Mouse (Mus musculus) hindbrain, embryonic 12.5 days (tissue): ENCODE data around the gene Hapln3. TPM values are rescaled to one million over a fixed set of nuclear protein-coding genes. Genes with fewer than 3 reads are reported as not detected.

Source experiments
- ATAC-seq: fragments of 200-750 bp; cut with Nextera tagmentation; 2 replicates; pipeline ENCODE4 v1.8.0; 2017; ENCODE audit warnings: moderate TSS enrichment; ENCODE audit not compliant: low FRiP score
- H3K27ac ChIP-seq: fragments of 300-500 bp; sonication (generic); 2 replicates; pipeline ENCODE4 v1.5.1; 2016; ENCODE audit warnings: mild to moderate bottlenecking
- H3K27me3 ChIP-seq: fragments of 300-500 bp; sonication (generic); 2 replicates; pipeline ENCODE4 v1.6.1; 2016; ENCODE audit warnings: mild to moderate bottlenecking
- H3K36me3 ChIP-seq: fragments of 300-500 bp; sonication (generic); 2 replicates; pipeline ENCODE4 v1.6.1; 2016; ENCODE audit warnings: mild to moderate bottlenecking
- H3K4me1 ChIP-seq: fragments of 300-500 bp; sonication (generic); 2 replicates; pipeline ENCODE4 v1.6.1; 2016
- H3K4me2 ChIP-seq: fragments of 300-500 bp; sonication (generic); replicated peaks from 2 replicates; pipeline ENCODE4 v1.6.1; 2016; ENCODE audit warnings: mild to moderate bottlenecking
- H3K4me3 ChIP-seq: fragments of 300-500 bp; sonication (generic); 2 replicates; pipeline ENCODE4 v1.5.1; 2016; ENCODE audit warnings: mild to moderate bottlenecking
- H3K9ac ChIP-seq: fragments of 300-500 bp; sonication (generic); 2 replicates; pipeline ENCODE4 v1.6.1; 2016; ENCODE audit warnings: mild to moderate bottlenecking, moderate library complexity
- H3K9me3 ChIP-seq: fragments of 300-500 bp; sonication (generic); replicated peaks from 2 replicates; pipeline ENCODE4 v1.6.1; 2016; ENCODE audit warnings: mild to moderate bottlenecking
- WGBS: fragments of 180-500 bp; shearing (Covaris S2); methylation state at CpG from one replicate; pipeline ENCODE4 v1.1.7; 2016; 5-methylcytosine and 5-hydroxymethylcytosine counted together
- polyA plus RNA-seq: library from polyadenylated mRNA; unstranded; fragments of >200 nt; fragmentation: Nextera tagmentation; extraction: Ambion mirVana; gene quantifications from 2 replicates; pipeline ENCODE4 v1.2.1, GENCODE M21; 2016

Hapln3 gene
- polyA plus RNA-seq, 1 experiment from 2014 or later, result 0.92 TPM

DNA sequence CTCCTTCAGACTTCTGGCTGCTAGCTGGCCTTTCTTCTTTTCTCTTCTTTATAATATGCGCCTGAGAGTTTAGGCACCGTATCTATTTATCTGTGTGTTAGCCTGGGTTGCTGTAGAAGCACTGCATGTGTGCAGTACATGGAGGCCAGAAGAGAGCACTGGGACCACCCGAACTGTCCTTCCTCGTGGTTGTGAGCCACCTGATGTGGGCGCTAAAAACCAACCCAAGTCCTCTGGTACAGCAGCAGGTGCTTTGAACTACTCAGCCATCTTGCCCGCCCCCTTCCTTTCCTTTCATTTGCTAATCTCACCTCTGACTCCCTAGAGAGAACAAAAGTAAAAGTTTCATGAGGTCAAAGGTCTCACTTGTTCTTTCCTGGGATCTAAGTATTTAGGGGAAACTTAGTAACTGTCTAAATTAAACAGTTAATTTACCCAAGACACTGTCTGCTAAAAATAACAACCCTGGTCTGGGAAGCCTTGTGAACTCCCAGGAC, 8.6 kb upstream of the Hapln3 start:
- H3K4me2 ChIP-seq, result no peak overlapping the region
- no peaks in the 10 kb centered on the region for H3K4me1 ChIP-seq
- H3K27me3 ChIP-seq, result no peaks in the 10 kb centered on the region
- peaks cover 10% of the 10 kb centered on the region; the same call in 1 of the 2 replicates for H3K36me3 ChIP-seq
- WGBS, result 60% methylated on average over 6 of the region's 6 CpGs
- no peak overlapping the region for H3K4me3 ChIP-seq
- no peak overlapping the region for H3K9ac ChIP-seq
- H3K9me3 ChIP-seq, result no peaks in the 10 kb centered on the region
- no peak overlapping the region for H3K27ac ChIP-seq
- ATAC-seq, result no peak

- Histone ChIP-seq H3K9ac (no peak overlapping the region), H3K9me3 (no peaks in the 10 kb centered on the region), H3K27ac (no peak overlapping the region), H3K27me3 (peaks cover 19% of the 10 kb centered on the region), H3K4me1 (peaks cover 19% of the 10 kb centered on the region), H3K4me3 (no peak overlapping the region), H3K4me2 (no peak overlapping the region), H3K36me3 (peaks cover 10% of the 10 kb centered on the region; the same call in 1 of the 2 replicates)
- 29% methylated on average over 6 of the region's 6 CpGs for WGBS
- no peak for ATAC-seq
Observed at GRCm38 (mm10) chr7:79133391-79133790, 2.6 kb upstream of the Hapln3 start.

DNA sequence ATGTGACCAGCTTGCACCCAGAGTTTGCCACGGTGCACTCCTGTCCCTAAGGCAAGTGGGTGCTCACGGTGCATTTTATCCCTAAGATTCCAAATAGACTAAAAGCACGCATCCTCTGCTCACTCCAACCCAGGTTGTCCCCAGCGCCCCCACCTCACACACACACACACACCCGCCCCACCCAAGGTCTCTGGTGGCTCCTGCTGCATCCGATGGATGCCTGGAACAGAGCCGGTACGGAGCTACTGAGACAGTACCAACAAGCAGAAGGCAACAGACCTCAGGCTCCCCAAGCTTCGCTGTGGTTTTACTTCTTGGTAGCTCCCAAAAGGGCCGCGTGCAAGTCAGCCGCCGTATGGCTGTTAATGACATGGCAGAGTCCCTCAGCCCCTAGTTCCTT, 433 bp downstream of the Hapln3 start:
- Histone ChIP-seq H3K27ac (no peak overlapping the region), H3K9me3 (no peaks in the 10 kb centered on the region), H3K4me2 (peak overlapping the region; percentile 46), H3K4me1 (peaks cover 21% of the 10 kb centered on the region), H3K27me3 (peaks cover 19% of the 10 kb centered on the region), H3K9ac (no peak overlapping the region), H3K4me3 (peak overlapping the region; percentile 19), H3K36me3 (0 out of 2 replicates have a peak, but pooled peaks cover 8% of the 10 kb centered on the region)
- no peak for ATAC-seq
- WGBS, result 13% methylated on average over 13 of the region's 13 CpGs

DNA sequence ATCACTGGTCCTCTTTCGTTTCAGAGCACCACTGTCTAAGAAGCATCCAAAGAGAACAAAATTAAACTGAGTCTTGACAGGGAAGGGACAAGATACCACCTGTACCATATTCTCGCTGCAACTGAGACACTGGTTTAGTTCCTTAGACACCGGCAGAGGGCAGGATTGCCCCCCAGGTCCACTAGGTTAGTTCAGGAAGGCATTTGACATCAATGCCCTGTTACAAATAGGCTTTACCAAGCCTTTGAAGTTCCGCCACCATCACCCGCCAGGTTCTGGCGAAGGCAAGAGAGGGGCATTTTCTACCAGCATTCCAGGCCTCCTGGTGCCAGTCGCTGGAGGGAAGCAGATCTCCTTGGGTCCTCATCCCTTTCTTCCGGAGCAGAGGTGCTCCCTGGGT, 935 bp downstream of the Hapln3 start:
- H3K36me3 ChIP-seq, result 0 out of 2 replicates have a peak, but pooled peaks cover 2% of the 10 kb centered on the region
- H3K4me3 ChIP-seq, result no peak overlapping the region
- peaks cover 23% of the 10 kb centered on the region for H3K4me1 ChIP-seq
- no peak for ATAC-seq
- H3K27ac ChIP-seq, result no peak overlapping the region
- peak overlapping the region; percentile 46 for H3K4me2 ChIP-seq
- WGBS, result 7% methylated on average over 8 of the region's 8 CpGs
- no peak overlapping the region for H3K9ac ChIP-seq
- no peaks in the 10 kb centered on the region for H3K9me3 ChIP-seq
- H3K27me3 ChIP-seq, result peaks cover 19% of the 10 kb centered on the region

- H3K36me3 ChIP-seq, result no peaks in the 10 kb centered on the region
- no peaks in the 10 kb centered on the region for H3K27me3 ChIP-seq
- ATAC-seq, result no peak
- H3K9ac ChIP-seq, result no peak overlapping the region
- H3K27ac ChIP-seq, result no peak overlapping the region
- H3K9me3 ChIP-seq, result no peaks in the 10 kb centered on the region
- H3K4me3 ChIP-seq, result no peak overlapping the region
- no peak overlapping the region for H3K4me2 ChIP-seq
- 89% methylated on average over 5 of the region's 5 CpGs for WGBS
- H3K4me1 ChIP-seq, result peaks cover 4% of the 10 kb centered on the region; the same call in 1 of the 2 replicates
Observed at GRCm38 (mm10) chr7:79123465-79123864, 7.4 kb downstream of the Hapln3 start.

- no peaks in the 10 kb centered on the region for H3K36me3 ChIP-seq
- H3K4me1 ChIP-seq, result 0 out of 2 replicates have a peak, but pooled peaks cover 7% of the 10 kb centered on the region
- no peak overlapping the region for H3K4me3 ChIP-seq
- peak; percentile 77 for ATAC-seq
- H3K4me2 ChIP-seq, result no peak overlapping the region
- H3K27me3 ChIP-seq, result no peaks in the 10 kb centered on the region; the same call in 1 of the 2 replicates
- 47% methylated on average over 4 of the region's 4 CpGs for WGBS
- H3K27ac ChIP-seq, result no peak overlapping the region; the same call in 1 of the 2 replicates
- H3K9me3 ChIP-seq, result no peaks in the 10 kb centered on the region
- H3K9ac ChIP-seq, result no peak overlapping the region
Observed at GRCm38 (mm10) chr7:79113848-79114247, 17.0 kb downstream of the Hapln3 start.

DNA sequence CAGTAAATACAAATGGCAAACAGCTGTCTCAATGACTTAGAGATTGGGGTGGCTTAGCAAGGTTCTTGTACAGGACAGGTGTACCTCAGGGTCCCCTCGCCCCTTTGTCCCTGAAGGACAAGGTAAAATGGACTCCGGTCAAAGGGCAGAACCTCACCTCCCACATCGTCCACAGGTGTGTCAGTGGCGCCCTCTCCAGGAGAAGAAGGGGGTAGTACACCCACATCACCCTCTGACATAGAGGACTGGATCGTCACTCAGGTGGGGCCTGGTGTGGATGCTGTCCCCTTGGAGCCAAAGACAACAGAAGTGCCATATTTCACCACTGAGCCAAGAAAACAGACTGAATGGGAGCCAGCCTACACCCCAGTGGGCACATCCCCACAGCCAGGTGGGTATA, 34.3 kb downstream of the Hapln3 start:
- Histone ChIP-seq H3K4me2 (no peak overlapping the region), H3K4me1 (no peaks in the 10 kb centered on the region), H3K4me3 (no peak overlapping the region), H3K36me3 (no peaks in the 10 kb centered on the region), H3K9ac (no peak overlapping the region), H3K9me3 (no peaks in the 10 kb centered on the region), H3K27me3 (peaks cover 6% of the 10 kb centered on the region; the same call in 1 of the 2 replicates), H3K27ac (no peak overlapping the region)
- no peak for ATAC-seq
- 76% methylated on average over 5 of the region's 5 CpGs for WGBS

GRCm38 (mm10) chr7:79089111-79089510, 41.7 kb downstream of the Hapln3 start:
- ATAC-seq, result no peak

DNA sequence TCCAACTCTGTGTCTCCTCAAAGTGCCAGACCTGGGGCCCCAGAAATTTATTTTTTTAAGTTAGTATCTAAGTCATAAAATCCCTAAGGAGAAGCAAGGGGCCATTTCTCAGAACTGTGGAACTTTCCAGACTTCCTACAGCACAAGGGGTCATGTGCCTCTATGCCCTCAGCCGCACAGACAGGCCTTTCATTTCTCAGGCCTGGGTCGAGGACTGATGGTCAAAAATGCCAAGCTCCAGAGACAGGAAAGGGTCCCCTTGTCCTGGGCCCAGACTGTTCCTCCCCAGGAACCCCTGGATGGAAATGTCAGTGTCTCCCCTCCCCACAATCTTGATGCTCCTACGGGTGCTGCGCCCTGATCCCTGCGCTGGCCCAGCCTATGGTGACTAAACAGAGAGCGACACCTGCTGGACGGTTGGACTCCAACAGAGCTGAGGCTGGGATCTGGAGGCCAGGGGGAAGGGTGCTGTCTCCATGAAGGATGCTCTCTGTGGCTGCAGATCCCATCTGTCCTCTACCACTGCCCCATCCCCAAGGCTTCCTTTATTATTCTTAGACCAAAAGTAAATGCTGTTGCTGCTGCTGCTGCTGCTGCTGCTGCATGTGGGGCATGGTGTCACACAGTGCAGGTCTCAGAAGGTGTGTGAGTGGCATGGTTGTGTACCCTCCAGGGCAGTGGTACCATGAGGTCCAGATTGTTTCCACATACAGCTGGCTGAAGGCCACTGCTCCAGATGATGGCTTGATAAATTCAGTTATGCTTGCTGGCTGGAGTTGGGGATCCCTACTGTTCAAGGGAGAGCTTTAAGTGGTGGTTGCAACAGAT, 50.0 kb downstream of the Hapln3 start:
- no peaks in the 10 kb centered on the region for H3K27me3 ChIP-seq
- H3K9ac ChIP-seq, result no peak overlapping the region
- H3K27ac ChIP-seq, result no peak overlapping the region
- no peaks in the 10 kb centered on the region for H3K9me3 ChIP-seq
- H3K4me2 ChIP-seq, result no peak overlapping the region
- ATAC-seq, result peak; percentile 76
- no peaks in the 10 kb centered on the region for H3K36me3 ChIP-seq
- no peaks in the 10 kb centered on the region for H3K4me1 ChIP-seq
- no peak overlapping the region for H3K4me3 ChIP-seq
- 18% methylated on average over 7 of the region's 7 CpGs for WGBS

More at GRCm38 (mm10) chr7:79089111-79089510, 41.7 kb downstream of the Hapln3 start:
- Histone ChIP-seq H3K4me2 (no peak overlapping the region), H3K4me1 (no peaks in the 10 kb centered on the region), H3K27me3 (no peaks in the 10 kb centered on the region), H3K27ac (no peak overlapping the region), H3K36me3 (no peaks in the 10 kb centered on the region), H3K9ac (no peak overlapping the region), H3K9me3 (no peaks in the 10 kb centered on the region), H3K4me3 (no peak overlapping the region)
- WGBS, result 69% methylated on average over 4 of the region's 4 CpGs

- no peak overlapping the region for H3K9ac ChIP-seq
- H3K9me3 ChIP-seq, result no peaks in the 10 kb centered on the region
- no peak overlapping the region for H3K4me2 ChIP-seq
- no peak overlapping the region for H3K27ac ChIP-seq
- no peaks in the 10 kb centered on the region for H3K4me1 ChIP-seq
- 70% methylated on average over 3 of the region's 3 CpGs for WGBS
- ATAC-seq, result no peak
- H3K27me3 ChIP-seq, result no peaks in the 10 kb centered on the region
- H3K36me3 ChIP-seq, result no peaks in the 10 kb centered on the region
- no peak overlapping the region for H3K4me3 ChIP-seq
Observed at GRCm38 (mm10) chr7:79079212-79079611, 51.6 kb downstream of the Hapln3 start.

DNA sequence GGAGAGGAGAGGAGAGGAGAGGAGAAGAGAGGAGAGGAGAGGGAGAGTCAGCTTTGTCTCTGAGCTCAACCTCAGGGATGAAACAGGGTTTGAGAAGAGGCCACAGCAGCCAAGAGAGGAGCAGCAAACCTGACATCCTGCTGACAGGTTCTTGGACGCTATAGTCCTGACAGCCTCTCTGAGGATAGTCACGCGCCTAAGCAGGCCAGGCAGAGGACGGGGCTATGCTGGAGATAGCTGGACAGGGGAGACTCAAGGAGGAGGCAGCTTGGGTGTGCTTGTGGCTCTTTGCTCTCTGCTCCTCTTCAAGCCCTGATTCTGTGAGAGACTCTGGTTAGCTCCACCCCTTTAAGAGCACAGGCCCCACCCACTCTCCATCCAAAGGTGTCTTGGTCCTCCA, 62.6 kb downstream of the Hapln3 start:
- Histone ChIP-seq H3K27me3 (no peaks in the 10 kb centered on the region), H3K27ac (no peak overlapping the region), H3K9ac (no peak overlapping the region), H3K36me3 (no peaks in the 10 kb centered on the region), H3K4me1 (no peaks in the 10 kb centered on the region), H3K4me3 (no peak overlapping the region), H3K9me3 (no peaks in the 10 kb centered on the region), H3K4me2 (no peak overlapping the region)
- WGBS, result 60% methylated on average over 4 of the region's 4 CpGs
- ATAC-seq, result no peak

GRCm38 (mm10) chr7:79067466-79067865, 63.4 kb downstream of the Hapln3 start:
- Histone ChIP-seq H3K9ac (no peak overlapping the region), H3K9me3 (no peaks in the 10 kb centered on the region), H3K4me2 (no peak overlapping the region), H3K27me3 (no peaks in the 10 kb centered on the region), H3K27ac (no peak overlapping the region), H3K4me1 (no peaks in the 10 kb centered on the region), H3K36me3 (no peaks in the 10 kb centered on the region), H3K4me3 (no peak overlapping the region)
- no peak for ATAC-seq
- WGBS, result 69% methylated on average over 7 of the region's 7 CpGs
